Mouse (Mus musculus) hindbrain, embryonic 16.5 days (tissue): ENCODE results near the gene Lrba. TPM values are rescaled to one million over a fixed set of nuclear protein-coding genes. Genes with fewer than 3 reads are reported as not detected.

ENCODE experiments used
- ATAC-seq: fragments of 200-750 bp; cut with Nextera tagmentation; 2 replicates; pipeline ENCODE4 v1.8.0; 2017; ENCODE audit warnings: moderate TSS enrichment, moderate library complexity
- H3K27ac ChIP-seq: fragments of 300-500 bp; sonication (generic); 2 replicates; pipeline ENCODE4 v1.5.1; 2014; ENCODE audit warnings: low read depth, mild to moderate bottlenecking, control low read depth, low read length, moderate library complexity
- H3K27me3 ChIP-seq: fragments of 300-500 bp; sonication (generic); replicated peaks from 2 replicates; pipeline ENCODE4 v1.6.1; 2014; ENCODE audit warnings: low read length; ENCODE audit not compliant: control insufficient read depth, insufficient read depth
- H3K36me3 ChIP-seq: fragments of 300-500 bp; sonication (generic); 2 replicates; pipeline ENCODE4 v1.6.1; 2014; ENCODE audit warnings: mild to moderate bottlenecking, low read length, moderate library complexity, mixed read lengths; ENCODE audit not compliant: control insufficient read depth, insufficient read depth
- H3K4me1 ChIP-seq: fragments of 300-500 bp; sonication (generic); 2 replicates; pipeline ENCODE4 v1.6.1; 2014; ENCODE audit warnings: low read depth, low read length; ENCODE audit not compliant: control insufficient read depth, insufficient read depth
- H3K4me2 ChIP-seq: fragments of 300-500 bp; sonication (generic); 2 replicates; pipeline ENCODE4 v1.6.1; 2014; ENCODE audit warnings: mild to moderate bottlenecking, low read length, control low read depth, moderate library complexity
- H3K4me3 ChIP-seq: fragments of 300-500 bp; sonication (generic); 2 replicates; pipeline ENCODE4 v1.5.1; 2014; ENCODE audit warnings: mild to moderate bottlenecking, low read length, control low read depth, moderate library complexity
- H3K9ac ChIP-seq: fragments of 300-500 bp; sonication (generic); 2 replicates; pipeline ENCODE4 v1.6.1; 2014; ENCODE audit warnings: low read depth, mild to moderate bottlenecking, control low read depth, low read length, moderate library complexity
- H3K9me3 ChIP-seq: fragments of 300-500 bp; sonication (generic); 2 replicates; pipeline ENCODE4 v1.6.1; 2014; ENCODE audit warnings: mild to moderate bottlenecking, low read length, moderate library complexity; ENCODE audit not compliant: control insufficient read depth
- WGBS: fragments of 180-500 bp; shearing (Covaris S2); extraction: QIAGEN DNeasy Blood & Tissue Kit; methylation state at CpG from one replicate; pipeline ENCODE4 v1.1.7; 2014; 5-methylcytosine and 5-hydroxymethylcytosine counted together
- polyA plus RNA-seq: library from polyadenylated mRNA; unstranded; fragments of >200 nt; fragmentation: Nextera tagmentation; extraction: Ambion mirVana; gene quantifications from 2 replicates; pipeline ENCODE4 v1.2.1, GENCODE M21; 2015

Lrba gene
- polyA plus RNA-seq, 1 experiment from 2014 or later: 6.1 TPM

GRCm38 (mm10) chr3:86251212-86251611 lies 26.7 kb downstream of the Lrba start:
- Histone ChIP-seq H3K4me2 (no peak overlapping the region), H3K27me3 (no peaks in the 10 kb centered on the region), H3K36me3 (no peaks in the 10 kb centered on the region), H3K27ac (no peak overlapping the region), H3K4me1 (no peaks in the 10 kb centered on the region), H3K9me3 (no peaks in the 10 kb centered on the region), H3K4me3 (no peak overlapping the region), H3K9ac (no peak overlapping the region)
- WGBS: 79% methylated on average over 1 of the region's 1 CpGs
- ATAC-seq: no peak

- Histone ChIP-seq H3K4me1 (no peaks in the 10 kb centered on the region), H3K9ac (no peak overlapping the region), H3K36me3 (no peaks in the 10 kb centered on the region), H3K4me2 (no peak overlapping the region), H3K4me3 (no peak overlapping the region), H3K27me3 (no peaks in the 10 kb centered on the region), H3K9me3 (no peaks in the 10 kb centered on the region), H3K27ac (no peak overlapping the region)
- no peak for ATAC-seq
Observed at GRCm38 (mm10) chr3:86252588-86252987, 28.1 kb downstream of the Lrba start.

GRCm38 (mm10) chr3:86253071-86253470 lies 28.6 kb downstream of the Lrba start:
- no peak overlapping the region for H3K4me2 ChIP-seq
- H3K4me1 ChIP-seq: no peaks in the 10 kb centered on the region
- no peak overlapping the region for H3K9ac ChIP-seq
- H3K27ac ChIP-seq: no peak overlapping the region
- no peaks in the 10 kb centered on the region for H3K36me3 ChIP-seq
- WGBS: 82% methylated on average over 3 of the region's 3 CpGs
- ATAC-seq: no peak
- no peaks in the 10 kb centered on the region for H3K9me3 ChIP-seq
- no peaks in the 10 kb centered on the region for H3K27me3 ChIP-seq
- H3K4me3 ChIP-seq: no peak overlapping the region

GRCm38 (mm10) chr3:86253791-86254190 lies 29.3 kb downstream of the Lrba start:
- 68% methylated on average over 1 of the region's 1 CpGs for WGBS
- Histone ChIP-seq H3K27me3 (no peaks in the 10 kb centered on the region), H3K36me3 (no peaks in the 10 kb centered on the region)

GRCm38 (mm10) chr3:86268074-86268702 lies 43.7 kb downstream of the Lrba start:
- no peaks in the 10 kb centered on the region for H3K9me3 ChIP-seq
- no peak overlapping the region for H3K9ac ChIP-seq
- H3K27me3 ChIP-seq: no peaks in the 10 kb centered on the region
- no peak overlapping the region for H3K4me2 ChIP-seq
- H3K4me1 ChIP-seq: no peaks in the 10 kb centered on the region
- H3K4me3 ChIP-seq: no peak overlapping the region
- no peak overlapping the region for H3K27ac ChIP-seq
- peak; percentile 68; the same call in 1 of the 2 replicates for ATAC-seq
- no peaks in the 10 kb centered on the region for H3K36me3 ChIP-seq
- 3% methylated on average over 1 of the region's 1 CpGs for WGBS

More at GRCm38 (mm10) chr3:86253791-86254190, 29.3 kb downstream of the Lrba start:
- no peak for ATAC-seq
- H3K4me3 ChIP-seq: no peak overlapping the region
- H3K4me1 ChIP-seq: no peaks in the 10 kb centered on the region
- no peak overlapping the region for H3K27ac ChIP-seq
- no peak overlapping the region for H3K4me2 ChIP-seq
- no peak overlapping the region for H3K9ac ChIP-seq
- no peaks in the 10 kb centered on the region for H3K9me3 ChIP-seq

GRCm38 (mm10) chr3:86275651-86276050 lies 51.2 kb downstream of the Lrba start:
- ATAC-seq: no peak
- 79% methylated on average over 1 of the region's 1 CpGs for WGBS
- H3K27ac ChIP-seq: no peak overlapping the region
- H3K27me3 ChIP-seq: no peaks in the 10 kb centered on the region
- H3K9ac ChIP-seq: no peak overlapping the region
- no peak overlapping the region for H3K4me2 ChIP-seq
- H3K4me3 ChIP-seq: no peak overlapping the region
- no peaks in the 10 kb centered on the region for H3K9me3 ChIP-seq
- no peaks in the 10 kb centered on the region for H3K4me1 ChIP-seq
- H3K36me3 ChIP-seq: no peaks in the 10 kb centered on the region

GRCm38 (mm10) chr3:86291326-86291725 lies 66.8 kb downstream of the Lrba start:
- ATAC-seq: no peak
- no peaks in the 10 kb centered on the region for H3K27me3 ChIP-seq
- no peaks in the 10 kb centered on the region for H3K4me1 ChIP-seq
- no peaks in the 10 kb centered on the region for H3K36me3 ChIP-seq
- no peak overlapping the region for H3K4me3 ChIP-seq
- WGBS: 48% methylated on average over 8 of the region's 8 CpGs
- H3K9ac ChIP-seq: no peak overlapping the region
- H3K9me3 ChIP-seq: no peaks in the 10 kb centered on the region
- no peak overlapping the region for H3K27ac ChIP-seq
- H3K4me2 ChIP-seq: no peak overlapping the region

GRCm38 (mm10) chr3:86294866-86295265 lies 70.4 kb downstream of the Lrba start:
- no peaks in the 10 kb centered on the region for H3K27me3 ChIP-seq
- no peaks in the 10 kb centered on the region for H3K4me1 ChIP-seq
- no peak overlapping the region for H3K4me2 ChIP-seq
- H3K4me3 ChIP-seq: no peak overlapping the region
- no peak for ATAC-seq
- no peaks in the 10 kb centered on the region for H3K36me3 ChIP-seq
- no peak overlapping the region for H3K9ac ChIP-seq
- no peak overlapping the region for H3K27ac ChIP-seq
- H3K9me3 ChIP-seq: no peaks in the 10 kb centered on the region
- 89% methylated on average over 1 of the region's 1 CpGs for WGBS

GRCm38 (mm10) chr3:86296214-86296613 lies 71.7 kb downstream of the Lrba start:
- no peak overlapping the region for H3K27ac ChIP-seq
- no peak overlapping the region for H3K9ac ChIP-seq
- H3K36me3 ChIP-seq: no peaks in the 10 kb centered on the region
- no peak for ATAC-seq
- H3K9me3 ChIP-seq: no peaks in the 10 kb centered on the region
- H3K4me3 ChIP-seq: no peak overlapping the region
- no peaks in the 10 kb centered on the region for H3K27me3 ChIP-seq
- H3K4me1 ChIP-seq: no peaks in the 10 kb centered on the region
- WGBS: 53% methylated on average over 8 of the region's 8 CpGs
- no peak overlapping the region for H3K4me2 ChIP-seq

- Histone ChIP-seq H3K9ac (no peak overlapping the region), H3K9me3 (no peaks in the 10 kb centered on the region), H3K27me3 (no peaks in the 10 kb centered on the region), H3K36me3 (peaks cover 2% of the 10 kb centered on the region; the same call in 1 of the 2 replicates), H3K27ac (no peak overlapping the region), H3K4me3 (no peak overlapping the region), H3K4me2 (no peak overlapping the region), H3K4me1 (no peaks in the 10 kb centered on the region)
- 58% methylated on average over 2 of the region's 2 CpGs for WGBS
- ATAC-seq: no peak
Observed at GRCm38 (mm10) chr3:86308833-86309232, 84.4 kb downstream of the Lrba start.
